Mouse (Mus musculus) liver, embryonic 13.5 days (tissue): ENCODE data around the gene Lmbrd2. TPM values are rescaled to one million over a fixed set of nuclear protein-coding genes. Genes with fewer than 3 reads are reported as not detected.
"Not testable (repeated sequence)": the region's sequence is repeated elsewhere in the genome, so short reads cannot be mapped to it uniquely, and the experiment has no call there.

ENCODE experiments used
- ATAC-seq: fragments of 200-750 bp; cut with Nextera tagmentation; 2 replicates; pipeline ENCODE4 v1.8.0; 2017; ENCODE audit warnings: low read depth, mild to moderate bottlenecking, moderate number of reproducible peaks, moderate library complexity
- DNase-seq: peaks from one replicate; pipeline ENCODE4 v3.0.0; 2022
- H3K27ac ChIP-seq: fragments of 300-500 bp; sonication (generic); 2 replicates; pipeline ENCODE4 v1.5.1; 2015; ENCODE audit warnings: moderate library complexity, mild to moderate bottlenecking, inconsistent platforms
- H3K27me3 ChIP-seq: fragments of 300-500 bp; sonication (generic); 2 replicates; pipeline ENCODE4 v1.6.1; 2015; ENCODE audit warnings: mild to moderate bottlenecking, inconsistent platforms
- H3K36me3 ChIP-seq: fragments of 300-500 bp; sonication (generic); 2 replicates; pipeline ENCODE4 v1.6.1; 2015; ENCODE audit warnings: mild to moderate bottlenecking, inconsistent platforms
- H3K4me1 ChIP-seq: fragments of 300-500 bp; sonication (generic); replicated peaks from 2 replicates; pipeline ENCODE4 v1.6.1; 2015; ENCODE audit warnings: inconsistent platforms
- H3K4me2 ChIP-seq: fragments of 300-500 bp; sonication (generic); 2 replicates; pipeline ENCODE4 v1.6.1; 2015; ENCODE audit warnings: inconsistent platforms, mild to moderate bottlenecking, moderate library complexity
- H3K4me3 ChIP-seq: fragments of 300-500 bp; sonication (generic); replicated peaks from 2 replicates; pipeline ENCODE4 v1.5.1; 2015; ENCODE audit warnings: mild to moderate bottlenecking, inconsistent platforms
- H3K9ac ChIP-seq: fragments of 300-500 bp; sonication (generic); 2 replicates; pipeline ENCODE4 v1.6.1; 2015; ENCODE audit warnings: mild to moderate bottlenecking, inconsistent platforms
- H3K9me3 ChIP-seq: fragments of 300-500 bp; sonication (generic); replicated peaks from 2 replicates; pipeline ENCODE4 v1.6.1; 2016; ENCODE audit warnings: inconsistent platforms
- WGBS: fragments of 180-500 bp; shearing (Covaris S2); methylation state at CpG from one replicate; pipeline ENCODE4 v1.1.7; 2015; ENCODE audit not compliant: insufficient replicate concordance; 5-methylcytosine and 5-hydroxymethylcytosine counted together
- polyA plus RNA-seq: library from polyadenylated mRNA; unstranded; fragments of >200 nt; fragmentation: Nextera tagmentation; extraction: Ambion mirVana; gene quantifications from 2 replicates; pipeline ENCODE4 v1.2.1, GENCODE M21; 2015

Gene Lmbrd2
- polyA plus RNA-seq, 1 experiment from 2014 or later = 2.2 TPM

- no peaks in the 10 kb centered on the region for H3K9me3 ChIP-seq
- H3K27me3 ChIP-seq = no peaks in the 10 kb centered on the region
- DNase-seq (no peak), ATAC-seq (no peak)
- H3K4me2 ChIP-seq = peak overlapping the region; percentile 86
- peaks cover 48% of the 10 kb centered on the region for H3K4me1 ChIP-seq
- peak overlapping the region; percentile 97 for H3K4me3 ChIP-seq
- peak overlapping the region; percentile 61 for H3K27ac ChIP-seq
- WGBS = 20% methylated on average over 10 of the region's 10 CpGs
- peaks cover 43% of the 10 kb centered on the region for H3K36me3 ChIP-seq
- peak overlapping the region; percentile 80 for H3K9ac ChIP-seq
Observed at GRCm38 (mm10) chr15:9139447-9139846, 903 bp upstream of the Lmbrd2 start.

- Histone ChIP-seq H3K9ac (peak overlapping the region; percentile 93), H3K4me2 (peak overlapping the region; percentile 80), H3K36me3 (peaks cover 33% of the 10 kb centered on the region), H3K4me1 (peaks cover 40% of the 10 kb centered on the region), H3K4me3 (peak overlapping the region; percentile 97), H3K27ac (peak overlapping the region; percentile 80), H3K9me3 (no peaks in the 10 kb centered on the region), H3K27me3 (no peaks in the 10 kb centered on the region)
- WGBS = 0% methylated on average over 37 of the region's 37 CpGs
- peak; percentile 72 for ATAC-seq
- DNase-seq = peak; percentile 51
Observed at GRCm38 (mm10) chr15:9140684-9141171, 378 bp downstream of the Lmbrd2 start.

- H3K9ac ChIP-seq = no peak within 1 kb of the TSS
- H3K27ac ChIP-seq = no peak within 1 kb of the TSS
- H3K4me1 ChIP-seq = no peaks in the 10 kb centered on the region
- H3K27me3 ChIP-seq = no peaks in the 10 kb centered on the region
- H3K36me3 ChIP-seq = peaks cover 30% of the 10 kb centered on the region
- no peak for ATAC-seq
- no peak within 1 kb of the TSS for H3K4me3 ChIP-seq
- DNase-seq = no peak
- no peaks in the 10 kb centered on the region for H3K9me3 ChIP-seq
- no peak within 1 kb of the TSS for H3K4me2 ChIP-seq
Observed at GRCm38 (mm10) chr15:9155325-9155724, 15.0 kb downstream of the Lmbrd2 start, which contains the start of gene Skp2. Skp2 (minus strand) TSS chr15:9155425.

- Histone ChIP-seq H3K36me3 (peaks cover 14% of the 10 kb centered on the region), H3K27me3 (no peaks in the 10 kb centered on the region), H3K9me3 (no peaks in the 10 kb centered on the region), H3K27ac (no peak overlapping the region), H3K9ac (no peak overlapping the region), H3K4me3 (no peak overlapping the region), H3K4me1 (no peaks in the 10 kb centered on the region), H3K4me2 (no peak overlapping the region)
- no peak for DNase-seq
- 67% methylated on average over 4 of the region's 4 CpGs for WGBS
- ATAC-seq = no peak
Observed at GRCm38 (mm10) chr15:9162557-9163070, 22.3 kb downstream of the Lmbrd2 start.

- no peak for DNase-seq
- no peak overlapping the region for H3K4me3 ChIP-seq
- no peak overlapping the region for H3K4me2 ChIP-seq
- H3K36me3 ChIP-seq = peaks cover 27% of the 10 kb centered on the region
- no peak overlapping the region for H3K9ac ChIP-seq
- no peak for ATAC-seq
- H3K27me3 ChIP-seq = no peaks in the 10 kb centered on the region
- no peak overlapping the region for H3K27ac ChIP-seq
- 75% methylated on average over 6 of the region's 6 CpGs for WGBS
- H3K9me3 ChIP-seq = no peaks in the 10 kb centered on the region
- no peaks in the 10 kb centered on the region for H3K4me1 ChIP-seq
Observed at GRCm38 (mm10) chr15:9164125-9164524, 23.8 kb downstream of the Lmbrd2 start.

GRCm38 (mm10) chr15:9177038-9177437 lies 36.7 kb downstream of the Lmbrd2 start:
- H3K36me3 ChIP-seq = peaks cover 20% of the 10 kb centered on the region
- no peak overlapping the region for H3K27ac ChIP-seq
- no peaks in the 10 kb centered on the region for H3K27me3 ChIP-seq
- ATAC-seq (no peak), DNase-seq (no peak)
- H3K9ac ChIP-seq = no peak overlapping the region
- no peak overlapping the region for H3K4me2 ChIP-seq
- no peaks in the 10 kb centered on the region for H3K4me1 ChIP-seq
- H3K9me3 ChIP-seq = no peaks in the 10 kb centered on the region
- no peak overlapping the region for H3K4me3 ChIP-seq
- 47% methylated on average over 3 of the region's 3 CpGs for WGBS

GRCm38 (mm10) chr15:9183995-9184394 lies 43.6 kb downstream of the Lmbrd2 start:
- ATAC-seq = no peak
- no peak overlapping the region for H3K4me3 ChIP-seq
- H3K4me1 ChIP-seq = no peaks in the 10 kb centered on the region
- H3K27me3 ChIP-seq = no peaks in the 10 kb centered on the region
- H3K9me3 ChIP-seq = no peaks in the 10 kb centered on the region
- DNase-seq = no peak
- H3K4me2 ChIP-seq = no peak overlapping the region
- 83% methylated on average over 5 of the region's 5 CpGs for WGBS
- H3K36me3 ChIP-seq = peaks cover 22% of the 10 kb centered on the region
- H3K9ac ChIP-seq = no peak overlapping the region
- H3K27ac ChIP-seq = no peak overlapping the region

- DNase-seq (no peak), ATAC-seq (no peak)
- Histone ChIP-seq H3K36me3 (peaks cover 15% of the 10 kb centered on the region; the same call in 1 of the 2 replicates), H3K27me3 (no peaks in the 10 kb centered on the region), H3K4me3 (no peak overlapping the region), H3K9ac (no peak overlapping the region), H3K27ac (no peak overlapping the region), H3K4me2 (no peak overlapping the region), H3K9me3 (no peaks in the 10 kb centered on the region), H3K4me1 (no peaks in the 10 kb centered on the region)
- WGBS = 70% methylated on average over 2 of the region's 2 CpGs
Observed at GRCm38 (mm10) chr15:9189796-9190195, 49.4 kb downstream of the Lmbrd2 start.

- DNase-seq = not testable (repeated sequence)
Observed at GRCm38 (mm10) chr15:9192685-9193084, 52.3 kb downstream of the Lmbrd2 start.

GRCm38 (mm10) chr15:9198421-9198820 lies 58.1 kb downstream of the Lmbrd2 start:
- H3K27ac ChIP-seq = no peak overlapping the region
- H3K4me3 ChIP-seq = no peak overlapping the region
- H3K4me1 ChIP-seq = no peaks in the 10 kb centered on the region
- H3K36me3 ChIP-seq = 0 out of 2 replicates have a peak, but pooled peaks cover 2% of the 10 kb centered on the region
- DNase-seq (no peak), ATAC-seq (no peak)
- no peaks in the 10 kb centered on the region for H3K9me3 ChIP-seq
- H3K27me3 ChIP-seq = no peaks in the 10 kb centered on the region
- 43% methylated on average over 6 of the region's 6 CpGs for WGBS
- no peak overlapping the region for H3K4me2 ChIP-seq
- H3K9ac ChIP-seq = no peak overlapping the region

More at GRCm38 (mm10) chr15:9192685-9193084, 52.3 kb downstream of the Lmbrd2 start:
- H3K36me3 ChIP-seq, H3K4me3 ChIP-seq, H3K4me1 ChIP-seq, H3K9me3 ChIP-seq, H3K27me3 ChIP-seq, H3K9ac ChIP-seq, H3K4me2 ChIP-seq, H3K27ac ChIP-seq, ATAC-seq: not testable (repeated sequence)

- Histone ChIP-seq H3K36me3 (no peaks in the 10 kb centered on the region), H3K27me3 (no peaks in the 10 kb centered on the region), H3K4me1 (no peaks in the 10 kb centered on the region), H3K27ac (no peak overlapping the region), H3K4me3 (no peak overlapping the region), H3K4me2 (no peak overlapping the region), H3K9ac (no peak overlapping the region), H3K9me3 (no peaks in the 10 kb centered on the region)
- ATAC-seq = no peak
- no peak for DNase-seq
Observed at GRCm38 (mm10) chr15:9211891-9212290, 71.5 kb downstream of the Lmbrd2 start.

- H3K9ac ChIP-seq, H3K9me3 ChIP-seq, H3K36me3 ChIP-seq, H3K4me3 ChIP-seq, DNase-seq, H3K27ac ChIP-seq, H3K27me3 ChIP-seq, ATAC-seq, H3K4me2 ChIP-seq, H3K4me1 ChIP-seq: not testable (repeated sequence)
- 52% methylated on average over 3 of the region's 3 CpGs for WGBS
Observed at GRCm38 (mm10) chr15:9213026-9213425, 72.7 kb downstream of the Lmbrd2 start.
